Mouse (Mus musculus) adrenal gland, postnatal 10 days (tissue): ENCODE data around the gene Rcor3. TPM values are rescaled to one million over a fixed set of nuclear protein-coding genes. Genes with fewer than 3 reads are reported as not detected.

Experiments
- DNase-seq: peaks from one replicate; pipeline ENCODE4 v3.0.0; 2021; ENCODE audit warnings: mixed read lengths
- long read RNA-seq, 2 experiments: library from polyadenylated mRNA; stranded (forward); transcript quantifications; one replicate each; pipeline ENCODE4 v2.0.0; 2021
- total RNA-seq, 2 experiments: library from RNA; stranded (reverse); gene quantifications; 2 replicates each; pipeline ENCODE4 v1.2.3; 2021

The Rcor3 gene
- 10 to 100 TPM; 28.8 to 42.4 TPM for total RNA-seq
- long read RNA-seq, experiment 1, partial matches to known transcripts = 1 of 12 reads
- long read RNA-seq, experiment 1, other reads (novel, unspliced or antisense) = 6 of 12 reads
- long read RNA-seq, experiment 2, partial matches to known transcripts = 0 of 10 reads
- long read RNA-seq, experiment 2, other reads (novel, unspliced or antisense) = 3 of 10 reads

- DNase-seq = peak; percentile 91
Measured at GRCm38 (mm10) chr1:192137926-192138910, at the start of gene Rcor3. Rcor3 (minus strand) TSS chr1:192138062.

GRCm38 (mm10) chr1:192181696-192182257 lies 43.9 kb upstream of the Rcor3 start:
- DNase-seq = no peak

DNA sequence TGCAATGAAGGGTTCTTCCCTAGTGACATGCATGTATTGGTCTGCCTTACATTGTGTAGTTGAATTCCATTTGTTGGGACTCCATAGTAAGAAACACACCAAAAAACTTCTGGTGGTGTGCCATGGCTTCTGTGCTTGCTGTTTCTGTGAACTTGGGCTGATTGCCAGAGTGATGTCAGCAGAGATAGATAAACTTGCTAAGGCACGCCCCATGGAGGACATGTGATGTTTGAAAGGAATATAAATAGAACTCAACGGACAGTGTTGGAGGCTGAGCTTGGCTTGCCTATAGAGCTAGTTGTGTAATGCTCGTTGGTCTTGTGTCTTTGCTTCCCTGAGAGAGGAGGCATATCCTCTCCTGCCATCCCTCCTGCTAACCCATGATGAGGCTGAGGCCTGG lies 42.0 kb upstream of the Rcor3 start:
- DNase-seq = no peak

GRCm38 (mm10) chr1:192171477-192171876 lies 33.6 kb upstream of the Rcor3 start:
- no peak for DNase-seq

- DNase-seq = no peak
Measured at GRCm38 (mm10) chr1:192151179-192151578, 13.3 kb upstream of the Rcor3 start.

DNA sequence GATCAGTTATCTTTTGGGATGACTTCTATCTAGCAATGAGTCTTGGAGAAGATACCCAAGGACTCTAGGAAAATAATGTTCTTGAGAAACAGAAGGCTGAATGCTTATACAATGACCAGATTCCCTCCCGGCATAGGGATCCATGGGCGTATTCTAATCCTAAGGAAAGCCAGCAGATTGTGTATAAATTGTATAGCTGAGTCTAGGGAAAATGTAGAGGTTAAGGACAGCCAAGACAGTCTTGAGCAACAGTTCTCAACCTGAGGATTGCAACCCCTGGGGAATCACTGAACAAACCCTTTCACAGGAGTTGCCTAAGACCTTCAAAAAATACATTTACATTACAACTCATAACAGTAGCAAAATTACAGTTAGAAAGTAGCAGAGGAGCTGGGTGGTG lies 2.5 kb upstream of the Rcor3 start:
- no peak for DNase-seq

- DNase-seq = peak; percentile 69
Measured at GRCm38 (mm10) chr1:192137291-192137925, 454 bp downstream of the Rcor3 start.

- peak; percentile 89 for DNase-seq
Measured at GRCm38 (mm10) chr1:192136561-192137290, 1.1 kb downstream of the Rcor3 start.

GRCm38 (mm10) chr1:192130202-192130601 lies 7.7 kb downstream of the Rcor3 start:
- DNase-seq = no peak

- DNase-seq = no peak
Measured at GRCm38 (mm10) chr1:192128343-192128742, 9.5 kb downstream of the Rcor3 start.

DNA sequence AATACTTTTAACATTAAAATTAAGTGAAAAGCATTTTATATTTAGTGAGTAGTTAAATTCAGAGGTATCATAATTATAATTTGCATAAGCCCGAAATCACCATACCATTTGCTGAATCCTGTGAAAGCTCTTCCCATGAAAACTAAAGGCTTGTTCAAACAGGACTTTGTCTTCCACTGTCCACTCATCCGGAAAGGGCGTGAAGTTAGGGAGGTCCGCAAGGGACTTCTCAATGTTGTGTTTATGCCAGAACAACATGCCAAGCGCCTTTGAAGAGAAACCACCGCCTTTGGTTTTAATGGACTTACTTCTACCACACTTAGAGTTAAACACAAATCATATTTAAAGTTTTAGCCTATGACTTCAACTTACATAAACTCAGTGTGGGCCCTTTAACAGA lies 12.1 kb downstream of the Rcor3 start:
- no peak for DNase-seq

- no peak for DNase-seq
Measured at GRCm38 (mm10) chr1:192116262-192116661, 21.6 kb downstream of the Rcor3 start.

GRCm38 (mm10) chr1:192115378-192115777 lies 22.5 kb downstream of the Rcor3 start:
- no peak for DNase-seq

GRCm38 (mm10) chr1:192109169-192109568 lies 28.7 kb downstream of the Rcor3 start:
- DNase-seq = peak; percentile 73

DNA sequence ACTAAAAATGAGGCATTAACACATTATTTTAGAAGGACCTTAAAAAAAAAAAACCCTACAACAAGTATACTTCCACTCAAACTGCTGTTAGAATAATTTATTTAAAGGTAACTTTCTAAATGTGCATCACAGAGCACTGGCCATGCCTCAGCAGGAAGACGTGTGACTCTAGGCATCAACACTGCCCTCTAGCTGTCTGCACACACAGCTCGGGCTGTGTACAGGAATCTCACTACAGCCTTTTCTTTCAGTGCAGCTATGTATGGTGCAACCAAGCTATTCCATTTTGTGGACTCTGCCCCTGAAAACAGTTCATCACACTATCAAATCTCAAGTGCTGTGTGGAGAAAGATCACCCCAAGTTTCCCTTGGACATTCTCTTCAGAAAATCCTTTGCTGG lies 30.5 kb downstream of the Rcor3 start:
- no peak for DNase-seq

- no peak for DNase-seq
Measured at GRCm38 (mm10) chr1:192105902-192106389, 31.9 kb downstream of the Rcor3 start.

- DNase-seq = no peak
Measured at GRCm38 (mm10) chr1:192104021-192104420, 33.8 kb downstream of the Rcor3 start.

GRCm38 (mm10) chr1:192103176-192103575 lies 34.7 kb downstream of the Rcor3 start:
- no peak for DNase-seq

GRCm38 (mm10) chr1:192101359-192101758 lies 36.5 kb downstream of the Rcor3 start:
- DNase-seq = no peak

DNA sequence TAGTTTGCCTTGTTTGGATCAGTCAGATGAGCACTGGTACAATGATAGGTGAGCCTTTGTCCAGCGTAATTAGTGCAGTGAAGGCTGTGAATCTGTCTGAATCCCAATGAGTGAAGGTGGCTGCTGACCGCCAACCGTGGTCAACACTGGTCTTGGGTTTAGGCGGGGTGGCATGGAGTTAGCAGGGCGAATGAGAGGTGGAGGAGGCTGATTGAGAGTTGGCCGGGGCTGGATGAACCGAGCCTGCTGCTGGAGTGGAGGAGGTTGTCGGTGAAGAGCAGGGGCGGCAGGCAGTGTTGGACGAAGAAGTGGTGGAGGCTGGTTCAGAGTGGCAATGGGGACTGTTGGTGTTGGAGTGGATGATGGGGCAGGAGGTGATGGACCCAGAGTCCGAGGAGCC lies 37.1 kb downstream of the Rcor3 start:
- no peak for DNase-seq

DNA sequence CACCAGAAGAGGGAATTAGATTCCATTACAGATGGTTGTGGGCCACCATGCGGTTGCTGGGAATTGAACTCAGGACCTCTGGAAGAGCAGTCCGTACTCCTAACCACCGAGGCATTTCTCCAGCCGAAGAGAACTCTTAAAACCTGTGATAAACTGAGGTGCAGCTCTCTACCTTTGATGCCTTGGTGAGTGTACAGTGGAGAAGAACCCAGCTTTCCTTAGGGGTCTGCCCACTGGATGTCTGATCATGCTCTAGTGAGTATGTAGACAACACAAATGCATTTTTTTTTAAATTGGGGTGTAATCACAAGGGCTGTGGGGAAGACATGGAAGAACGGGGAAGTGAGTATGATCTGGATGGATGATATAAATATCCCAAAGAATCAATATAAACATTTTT lies 42.2 kb downstream of the Rcor3 start:
- no peak for DNase-seq
